Mouse (Mus musculus): ENCODE data around the gene Erh.

DNA sequence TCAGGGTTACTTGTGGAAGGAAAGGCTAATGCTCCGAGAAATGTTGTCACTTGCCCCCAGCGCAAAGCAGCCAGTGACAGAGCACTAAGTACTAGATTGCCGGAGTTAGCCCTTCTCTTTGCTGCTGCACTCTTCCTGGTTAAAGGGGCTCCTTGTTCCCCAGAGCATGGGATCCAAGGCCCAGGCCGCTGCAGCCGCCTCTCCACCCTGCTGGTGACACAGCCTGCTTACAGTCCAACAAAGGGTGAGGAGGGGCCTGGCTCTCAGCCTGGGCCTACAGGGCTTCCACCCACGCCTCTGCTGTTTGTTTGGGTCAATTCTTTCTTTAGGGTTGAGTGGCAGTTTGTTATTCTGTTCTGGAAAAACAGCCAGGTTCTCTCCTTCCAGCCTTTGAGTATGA lies 45.4 kb downstream of the Erh start:
- TF ChIP-seq CTCF (IDR thresholded peaks at IDR 0.05; ENCODE audit: borderline replicate concordance, control insufficient read depth, extremely low read depth, insufficient read depth, low read length, poor library complexity) (no peak), POLR2A (IDR thresholded peaks at IDR 0.05; ENCODE audit: control insufficient read depth, extremely low read depth, insufficient read depth, low read length, poor library complexity) (no peak)

Measured in thymus, adult 2 months (tissue).